Mouse (Mus musculus): ENCODE data around the gene Carnmt1.

The Carnmt1 gene

DNA sequence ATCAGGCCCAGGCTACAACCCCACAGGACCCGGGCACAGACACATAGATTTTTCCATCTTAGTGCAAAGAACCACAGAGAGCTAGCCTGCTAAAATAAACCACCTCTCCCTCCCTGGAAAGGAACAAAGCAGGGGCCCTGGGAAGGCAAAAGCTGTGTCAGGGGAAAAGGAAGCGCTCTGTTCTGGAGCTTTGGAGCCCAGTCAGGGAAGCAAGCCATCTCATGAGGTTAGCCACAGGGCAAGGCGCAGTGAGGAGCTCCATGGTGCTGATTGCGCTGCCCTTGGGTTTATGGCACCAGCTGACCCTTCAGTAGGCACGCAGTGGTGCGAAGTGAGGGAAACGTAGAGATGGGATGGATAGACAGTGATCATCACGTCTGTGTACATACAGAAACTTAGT lies 16.2 kb upstream of the Carnmt1 start:
- DNase-seq (ENCODE audit: low read depth, low spot score): no peak

DNA sequence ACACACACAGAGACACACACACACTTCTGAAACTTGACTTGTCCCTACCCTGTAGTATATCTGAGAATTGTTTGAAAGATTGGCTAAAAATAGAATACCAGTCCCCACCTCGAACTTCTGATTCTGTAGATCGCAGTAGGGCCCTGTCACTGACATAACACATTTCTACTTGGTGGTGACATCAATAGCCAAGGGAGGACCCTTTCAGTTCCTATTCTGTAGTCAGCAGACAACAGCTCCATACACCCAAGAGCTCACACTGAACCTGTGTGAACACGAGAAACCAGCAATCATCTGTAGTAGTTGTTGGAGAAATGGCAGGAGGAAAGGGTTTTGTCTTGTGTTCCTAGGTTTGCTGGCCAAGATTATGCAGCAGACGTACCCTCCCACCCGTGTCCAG lies 15.6 kb upstream of the Carnmt1 start:
- no peak for DNase-seq (ENCODE audit: low read depth, low spot score)

DNA sequence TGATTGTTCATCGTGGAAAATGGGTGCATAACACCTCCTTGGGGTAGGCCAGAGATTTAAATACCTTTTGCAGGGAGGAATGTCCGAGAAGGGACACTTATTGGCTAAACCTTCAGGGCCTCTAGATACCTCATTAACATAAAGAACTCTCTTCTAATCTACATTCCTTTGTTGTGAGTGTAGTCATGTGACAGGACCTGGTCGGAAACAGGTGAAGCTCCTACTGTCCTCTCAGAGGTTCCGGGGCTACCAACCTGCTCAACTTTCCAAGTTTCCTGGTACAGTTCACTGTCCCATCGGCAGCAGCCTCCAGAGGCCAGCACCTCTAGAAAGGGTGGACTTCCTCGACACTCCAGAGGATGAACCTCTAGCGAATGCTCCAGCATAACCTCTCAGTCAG lies 14.6 kb upstream of the Carnmt1 start:
- DNase-seq (ENCODE audit: low read depth, low spot score): no peak

DNA sequence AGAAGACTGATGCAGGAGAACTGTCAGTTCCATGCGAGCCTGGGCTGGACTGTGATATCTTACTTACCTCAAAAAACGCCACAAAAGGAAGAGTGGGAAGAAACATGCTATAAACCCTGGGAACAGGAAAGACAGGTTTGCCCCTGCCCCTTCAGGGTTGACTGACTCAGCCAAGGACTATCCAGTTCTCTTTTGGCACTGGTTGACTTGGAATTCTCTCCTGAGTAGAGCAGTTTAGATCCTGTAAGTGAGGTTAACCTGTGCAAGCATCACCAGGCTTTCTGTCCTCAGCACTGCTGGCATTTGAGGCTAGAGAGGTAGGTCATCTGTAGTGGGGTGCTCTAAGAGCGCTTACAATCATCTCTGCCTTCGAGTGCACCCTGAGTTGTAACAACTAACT lies 12.1 kb upstream of the Carnmt1 start:
- no peak for DNase-seq (ENCODE audit: low read depth, low spot score)

DNA sequence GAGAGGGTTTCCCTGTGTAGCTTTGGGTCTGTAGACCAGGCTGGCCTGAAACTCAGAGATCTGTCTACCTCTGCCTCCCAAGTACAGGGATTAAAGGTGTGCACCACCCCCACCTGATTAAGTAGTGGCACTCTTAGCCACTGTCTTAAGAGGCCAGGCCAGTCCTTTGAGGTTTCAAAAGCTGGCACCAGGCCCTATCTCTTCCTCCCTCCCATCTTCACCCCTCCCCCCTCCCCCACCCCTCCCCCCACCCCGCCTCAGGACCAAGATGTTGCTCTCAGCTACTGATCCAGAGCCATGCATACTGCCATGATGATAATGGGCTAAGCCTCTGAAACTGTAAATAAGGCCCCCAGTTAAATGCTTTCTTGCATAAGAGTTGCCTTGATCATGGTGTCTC lies 11.2 kb upstream of the Carnmt1 start:
- no peak for DNase-seq (ENCODE audit: low read depth, low spot score)

DNA sequence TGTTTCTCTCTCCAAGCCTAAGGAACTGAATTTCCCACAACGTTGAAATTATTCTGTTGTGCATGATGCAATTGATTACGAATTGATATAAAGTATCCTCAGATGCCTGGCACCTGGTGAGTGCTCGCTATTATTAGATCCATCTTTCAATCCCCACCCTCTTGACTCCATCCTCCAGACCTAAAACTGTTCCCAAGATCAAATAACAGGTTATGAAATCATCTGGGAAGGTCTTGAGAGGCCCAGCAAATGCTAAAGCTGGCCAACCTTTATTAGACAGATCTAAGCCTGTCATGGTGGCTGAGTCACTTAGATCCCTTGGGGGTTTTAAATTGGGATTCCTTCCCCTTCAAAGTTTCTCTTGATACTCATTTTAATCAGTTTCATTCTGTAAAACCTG lies 10.1 kb upstream of the Carnmt1 start:
- DNase-seq (ENCODE audit: low read depth, low spot score): no peak

DNA sequence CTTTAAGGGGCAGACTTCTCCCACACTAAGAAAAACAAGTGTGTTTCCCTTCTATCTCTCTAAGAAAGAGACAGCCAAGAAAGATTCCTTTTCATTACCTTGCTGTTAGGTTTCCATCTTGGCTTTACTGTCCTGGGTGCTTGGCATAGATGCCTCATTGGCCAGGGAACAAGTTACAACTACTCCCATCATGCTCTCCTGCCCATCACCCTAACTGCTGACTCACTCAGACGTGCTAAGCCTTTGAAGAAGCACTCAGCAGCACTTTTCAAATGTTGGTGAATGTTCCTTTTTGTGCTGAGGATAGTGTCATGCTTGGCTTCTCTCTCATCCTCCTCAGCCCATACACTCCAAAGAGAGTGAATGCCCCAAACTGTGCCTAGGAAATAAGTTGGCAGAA lies 8.9 kb upstream of the Carnmt1 start:
- DNase-seq (ENCODE audit: low read depth, low spot score): no peak

DNA sequence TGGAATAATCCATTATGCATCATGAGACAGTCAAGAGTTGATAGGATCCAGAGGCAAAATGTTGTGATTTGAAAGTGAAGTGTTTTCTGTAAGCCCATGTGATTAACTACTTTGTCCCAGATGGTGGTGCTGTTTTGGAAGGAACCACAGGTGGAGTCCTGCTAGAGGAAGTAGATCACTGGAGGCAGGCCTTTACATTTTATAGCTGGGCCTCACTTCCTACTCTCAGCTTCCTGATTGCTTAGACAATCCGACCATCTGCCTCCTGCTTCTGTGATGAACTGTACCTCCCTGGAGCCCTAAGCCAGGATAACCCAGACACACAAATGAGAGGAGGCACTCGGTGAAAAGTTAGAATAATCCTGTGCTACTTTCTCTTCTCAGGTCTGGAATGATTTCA lies 6.7 kb upstream of the Carnmt1 start:
- DNase-seq (ENCODE audit: low read depth, low spot score): no peak

DNA sequence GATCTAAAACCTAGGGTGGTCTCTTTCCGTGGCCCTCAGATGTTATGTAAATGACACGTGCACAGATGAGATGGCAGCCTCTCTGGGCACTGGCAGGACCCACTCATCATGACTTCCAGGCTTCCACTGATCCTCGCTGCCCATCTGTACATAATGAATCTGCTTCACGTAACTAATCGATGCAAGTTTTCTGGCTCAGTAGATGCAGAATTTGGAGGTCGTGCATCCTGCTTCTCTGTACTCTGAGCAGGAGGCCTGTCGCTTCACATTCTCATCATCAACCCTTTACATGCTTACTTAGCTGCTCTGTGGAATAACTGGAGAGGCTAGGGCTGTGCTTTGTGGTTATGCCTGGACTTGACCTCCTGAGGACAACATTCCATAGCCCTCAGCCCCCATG lies 3.6 kb upstream of the Carnmt1 start:
- no peak for DNase-seq (ENCODE audit: low read depth, low spot score)

DNA sequence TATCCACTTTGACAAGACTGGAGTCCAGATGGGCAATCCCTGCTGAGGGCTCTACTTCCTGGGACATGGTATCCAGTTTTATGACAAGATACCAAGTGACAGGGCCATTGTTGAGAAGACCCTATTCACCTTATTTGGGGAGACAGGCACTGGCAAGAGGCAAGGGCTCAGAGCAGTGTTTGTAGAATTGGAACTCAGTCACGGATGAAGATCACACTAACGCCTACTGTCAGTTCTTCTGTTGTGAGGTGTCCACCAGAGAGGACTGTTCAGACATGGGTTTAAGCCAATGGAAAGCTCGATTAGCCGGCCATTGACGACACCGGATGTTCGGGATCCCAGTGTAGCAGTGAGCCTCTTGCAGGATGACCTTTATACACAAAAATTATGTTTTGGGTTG lies 1.0 kb upstream of the Carnmt1 start:
- DNase-seq (ENCODE audit: low read depth, low spot score): no peak

DNA sequence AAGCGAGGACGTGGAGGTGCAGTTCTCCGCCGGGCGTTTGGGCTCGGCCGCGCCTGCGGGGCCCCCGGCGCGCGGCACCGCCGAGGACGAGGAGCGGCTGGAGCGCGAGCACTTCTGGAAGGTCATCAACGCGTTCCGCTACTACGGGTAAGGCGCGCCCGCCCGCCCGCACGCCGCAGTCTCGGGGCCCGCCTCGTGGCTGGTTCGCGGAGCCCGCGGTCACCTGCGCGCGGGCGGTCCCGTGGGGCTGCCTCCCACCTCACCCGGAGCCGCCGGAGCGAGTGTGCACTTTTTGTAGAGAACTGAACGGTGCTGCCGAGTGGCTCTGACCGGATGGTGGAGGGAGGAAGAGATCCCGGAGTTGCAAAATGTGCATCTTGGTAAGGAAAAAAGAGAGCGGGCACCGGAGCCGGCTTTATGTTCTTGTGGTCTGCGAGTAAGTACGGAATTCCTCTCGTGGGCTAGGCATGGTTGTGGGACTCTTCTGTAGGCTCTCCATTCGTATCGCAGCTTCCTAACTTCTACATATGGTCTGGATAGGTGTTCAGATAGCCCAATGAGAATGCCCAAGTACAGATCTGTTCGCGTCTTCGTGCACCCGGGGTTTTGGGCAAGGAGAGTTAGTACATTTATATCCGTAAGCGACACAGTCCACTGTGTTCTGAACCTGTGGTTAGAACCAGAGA lies 635 bp downstream of the Carnmt1 start:
- DNase-seq (ENCODE audit: low read depth, low spot score): no peak

DNA sequence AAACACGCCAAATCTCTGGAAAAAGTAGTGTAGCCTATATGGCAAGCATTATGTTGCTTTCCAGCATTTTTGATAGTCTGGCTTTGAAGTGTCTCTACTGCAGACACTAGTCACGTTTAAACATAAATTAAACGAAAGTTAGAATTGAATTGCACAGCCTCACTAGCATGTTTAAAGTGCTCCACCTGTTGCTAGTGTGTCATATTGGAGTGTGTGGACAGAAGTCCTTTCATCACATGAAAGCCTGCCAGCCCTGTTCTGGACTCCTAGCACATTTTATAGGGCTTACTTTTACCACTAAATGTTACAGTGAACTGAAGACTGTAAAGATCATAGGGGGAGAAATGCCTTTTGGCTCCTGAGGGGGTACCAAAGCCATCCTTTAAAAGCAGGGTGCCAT lies 1.9 kb downstream of the Carnmt1 start:
- no peak for DNase-seq (ENCODE audit: low read depth, low spot score)

DNA sequence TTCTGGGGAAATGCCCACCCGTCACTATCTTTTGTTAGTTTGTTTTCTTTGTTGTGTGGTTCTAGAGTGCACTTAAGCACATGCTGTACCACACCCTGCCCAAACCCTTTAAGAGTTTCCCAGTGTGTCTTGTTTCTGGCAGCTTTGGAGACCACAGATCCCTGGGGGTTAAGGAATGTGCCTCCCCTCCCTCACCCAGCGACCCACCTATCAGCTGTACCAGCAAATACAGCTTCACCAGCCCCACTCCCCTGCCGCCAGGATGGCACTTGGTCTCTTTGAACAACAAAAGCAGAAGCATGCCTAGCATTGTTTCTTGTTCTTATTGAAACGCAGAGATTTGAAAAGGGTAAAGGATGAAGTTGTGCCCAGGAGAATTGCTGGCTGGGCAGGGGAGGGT lies 2.6 kb downstream of the Carnmt1 start:
- DNase-seq (ENCODE audit: low read depth, low spot score): no peak

DNA sequence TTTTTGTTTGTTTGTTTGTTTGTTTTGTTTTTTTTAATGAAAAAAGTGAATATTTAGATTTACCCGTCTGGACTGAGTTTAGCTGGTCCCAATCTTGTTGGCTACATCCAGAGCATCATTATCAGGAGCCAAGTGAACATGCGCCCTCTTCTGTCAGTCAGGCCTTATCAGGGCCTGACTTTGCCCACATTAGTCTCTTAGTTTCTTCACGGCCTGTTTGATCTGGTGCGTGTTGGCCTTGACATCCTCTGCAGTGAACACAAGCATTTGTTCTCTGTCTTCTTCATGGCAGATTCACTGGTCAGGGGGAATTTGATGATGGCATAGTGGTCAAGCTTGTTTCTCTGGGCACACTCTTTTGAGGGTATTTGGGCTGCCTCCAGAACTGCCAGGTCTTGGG lies 11.6 kb downstream of the Carnmt1 start:
- DNase-seq (ENCODE audit: low read depth, low spot score): no peak

DNA sequence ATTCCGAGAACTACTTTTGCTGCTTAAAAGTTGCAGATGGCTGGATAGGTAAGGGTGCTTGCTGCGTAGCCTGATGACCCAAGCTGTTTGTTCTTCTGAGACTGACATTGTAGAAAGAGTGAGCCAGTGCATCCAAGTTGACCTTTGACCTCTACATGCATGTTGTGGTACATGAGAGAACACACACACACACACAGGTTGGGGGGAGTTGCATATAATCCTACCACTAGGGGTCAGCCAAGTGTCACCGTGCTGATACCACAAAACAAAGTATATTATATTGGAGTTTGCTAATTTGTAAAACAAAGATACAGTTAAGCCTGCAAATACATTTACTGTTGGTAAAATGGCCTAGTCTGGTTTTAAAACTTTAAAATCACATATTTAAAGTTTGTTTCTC lies 17.0 kb downstream of the Carnmt1 start:
- no peak for DNase-seq (ENCODE audit: low read depth, low spot score)

DNA sequence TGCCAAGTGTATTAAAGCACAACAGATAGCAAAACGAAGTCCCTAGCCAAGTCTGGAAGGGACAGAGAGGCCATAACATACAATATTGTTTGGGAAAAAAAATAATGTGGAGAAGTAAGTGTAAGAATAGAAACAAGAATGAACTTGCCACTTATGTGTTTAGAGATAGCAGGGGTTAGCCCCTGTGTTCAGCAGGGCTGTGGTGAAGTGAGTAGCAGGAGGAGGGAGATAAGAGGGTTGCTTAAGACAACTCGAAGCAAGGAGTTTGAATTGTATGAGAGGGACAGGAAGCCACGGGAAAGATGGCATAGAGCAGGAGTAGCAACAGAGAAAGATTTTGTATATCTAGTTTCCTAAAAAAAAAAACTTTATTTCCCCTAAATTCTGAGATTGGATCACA lies 21.6 kb downstream of the Carnmt1 start:
- DNase-seq (ENCODE audit: low read depth, low spot score): no peak

DNA sequence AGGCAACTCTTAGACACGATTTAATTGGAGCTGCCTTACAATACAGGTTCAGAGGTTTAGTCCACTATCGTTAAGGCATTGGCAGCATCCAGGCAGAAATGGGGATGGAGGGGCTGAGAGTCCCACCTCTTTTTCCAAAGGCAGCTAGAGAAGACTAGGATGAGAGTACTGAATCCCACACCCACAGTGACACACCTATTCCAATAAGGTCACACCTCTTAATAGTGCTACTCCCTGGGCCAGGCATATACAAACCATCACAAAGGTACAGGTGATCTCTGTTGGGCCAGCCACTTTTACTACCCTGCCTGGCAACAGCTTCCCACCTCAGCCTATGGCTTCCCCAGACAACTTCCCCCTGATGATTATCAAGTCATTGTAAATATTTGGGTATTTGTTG lies 22.2 kb downstream of the Carnmt1 start:
- DNase-seq (ENCODE audit: low read depth, low spot score): no peak

DNA sequence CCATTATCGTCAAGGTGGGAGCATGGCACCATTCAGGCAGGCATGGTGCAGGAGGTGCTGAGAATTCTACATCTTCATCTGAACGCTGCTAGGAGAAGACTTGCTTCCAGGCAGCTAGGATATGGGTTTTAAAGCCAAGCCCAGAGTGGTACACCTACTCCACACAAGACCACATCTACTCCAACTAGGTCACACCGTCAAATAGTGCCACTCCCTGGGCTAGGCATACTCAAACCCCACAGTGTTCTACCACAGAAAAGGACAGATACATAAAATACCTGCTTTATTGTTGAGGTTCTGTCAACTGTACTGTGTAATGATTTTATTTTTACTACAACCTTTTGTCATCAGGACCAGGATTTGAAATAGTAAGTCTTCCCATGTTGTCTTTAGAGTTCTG lies 24.6 kb downstream of the Carnmt1 start:
- DNase-seq (ENCODE audit: low read depth, low spot score): no peak

DNA sequence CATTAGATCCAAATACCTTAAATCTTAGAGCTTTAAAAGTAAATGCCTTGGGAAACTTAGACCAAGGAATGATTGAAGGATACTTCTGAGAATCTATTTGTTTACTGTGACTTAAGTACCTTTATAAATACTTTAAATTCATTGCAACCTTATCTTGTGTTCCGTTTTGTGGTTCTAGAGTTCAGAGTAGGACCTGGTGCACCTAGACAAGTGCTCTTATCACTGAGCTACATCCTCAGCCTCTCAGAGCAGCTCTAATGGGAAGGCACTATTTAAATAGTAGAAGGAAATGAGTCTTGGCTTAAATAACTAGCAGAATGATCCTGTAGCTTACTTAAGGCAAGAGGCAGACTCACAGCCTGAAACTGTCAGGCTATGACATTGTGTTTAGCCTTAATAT lies 25.0 kb downstream of the Carnmt1 start:
- DNase-seq (ENCODE audit: low read depth, low spot score): no peak

DNA sequence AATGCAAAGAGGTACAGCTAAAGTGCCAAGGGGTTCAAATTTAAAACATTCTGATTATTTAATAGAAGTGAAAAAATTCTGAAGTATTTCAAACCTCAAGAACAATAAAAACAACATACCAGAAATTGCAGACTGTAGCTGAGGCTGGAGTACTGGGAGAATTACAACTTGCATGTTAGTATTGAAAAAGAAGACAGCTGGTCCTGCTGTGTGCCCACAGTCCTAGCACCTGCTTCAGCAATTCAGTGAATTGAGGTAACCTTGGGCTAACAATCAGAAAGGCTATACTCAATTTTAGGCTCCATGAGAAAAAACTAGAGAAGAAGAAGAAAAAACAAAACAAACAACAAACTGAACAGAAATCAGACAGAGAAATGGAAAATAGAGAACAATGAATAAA lies 37.5 kb downstream of the Carnmt1 start:
- no peak for DNase-seq (ENCODE audit: low read depth, low spot score)

DNA sequence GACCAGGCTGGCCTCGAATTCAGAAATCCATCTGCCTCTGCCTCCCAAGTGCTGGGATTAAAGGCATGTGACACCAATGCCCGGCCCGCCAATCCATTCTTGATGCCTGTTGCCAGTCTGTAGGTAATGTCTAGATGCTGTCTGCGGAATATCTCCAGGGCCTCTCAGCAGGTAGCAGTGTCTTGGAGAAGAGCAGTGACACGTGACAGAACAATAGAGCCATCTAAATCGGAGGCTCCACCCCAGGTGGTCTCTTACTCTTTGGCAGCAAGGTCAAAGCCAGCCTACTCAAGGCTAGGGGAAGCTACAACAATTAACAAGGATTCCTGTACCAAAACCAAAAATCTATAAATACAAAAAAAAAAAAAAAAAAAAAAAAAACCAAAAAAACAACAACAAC lies 40.3 kb downstream of the Carnmt1 start:
- peak; percentile 57 for DNase-seq (ENCODE audit: low read depth, low spot score)

DNA sequence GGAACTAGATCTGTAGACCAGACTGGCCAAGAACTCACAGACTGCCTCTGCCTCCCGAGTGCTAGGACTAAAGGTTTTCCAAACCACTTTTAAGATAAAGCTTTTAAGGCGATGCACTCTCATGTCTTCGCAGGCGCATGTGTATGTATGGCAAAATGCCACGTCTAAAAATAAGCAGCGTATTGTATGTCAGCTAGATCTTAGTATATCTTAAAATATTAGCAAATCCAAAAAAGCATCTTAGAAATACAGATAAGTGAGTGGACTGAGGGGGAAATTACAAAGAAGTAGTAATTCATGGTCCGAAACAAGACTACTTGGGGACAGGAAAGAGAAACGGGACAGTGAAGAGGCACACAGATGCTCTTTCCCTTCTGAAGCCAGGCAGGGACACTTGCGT lies 41.0 kb downstream of the Carnmt1 start:
- DNase-seq (ENCODE audit: low read depth, low spot score): no peak

DNA sequence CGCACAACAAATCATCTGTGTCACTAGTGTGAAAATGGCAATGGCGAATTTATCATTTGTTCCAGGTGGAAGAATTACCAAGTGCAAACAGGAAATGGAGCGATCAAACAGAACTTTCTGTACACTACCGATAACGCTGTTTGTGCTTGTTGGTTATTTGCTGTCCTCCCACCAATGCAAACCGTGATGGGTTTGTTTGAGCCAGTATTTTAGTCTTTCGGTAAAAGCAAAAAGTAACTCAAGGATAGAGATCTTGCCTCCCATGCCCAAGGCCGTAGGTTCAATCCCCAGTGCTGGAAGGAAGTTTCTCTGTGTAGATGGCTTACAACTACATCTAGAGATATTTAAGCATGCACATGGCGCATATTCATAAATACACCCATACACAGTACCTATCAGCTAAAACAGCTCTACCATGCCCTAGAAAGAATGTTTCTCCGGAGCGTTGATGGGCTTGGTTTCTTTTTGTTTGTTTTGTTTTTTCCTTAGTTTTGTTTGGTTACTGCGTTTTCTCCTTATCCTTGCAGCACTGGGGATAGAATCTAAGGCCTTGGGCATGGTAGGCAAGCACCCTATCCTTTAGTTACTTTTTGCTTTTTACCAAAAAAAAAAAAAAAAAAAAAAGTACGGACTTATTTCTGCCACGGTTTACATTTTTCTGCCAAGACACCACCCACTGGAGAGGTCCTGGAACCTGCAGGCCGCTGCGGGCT lies 41.7 kb downstream of the Carnmt1 start:
- DNase-seq (ENCODE audit: low read depth, low spot score): no peak

DNA sequence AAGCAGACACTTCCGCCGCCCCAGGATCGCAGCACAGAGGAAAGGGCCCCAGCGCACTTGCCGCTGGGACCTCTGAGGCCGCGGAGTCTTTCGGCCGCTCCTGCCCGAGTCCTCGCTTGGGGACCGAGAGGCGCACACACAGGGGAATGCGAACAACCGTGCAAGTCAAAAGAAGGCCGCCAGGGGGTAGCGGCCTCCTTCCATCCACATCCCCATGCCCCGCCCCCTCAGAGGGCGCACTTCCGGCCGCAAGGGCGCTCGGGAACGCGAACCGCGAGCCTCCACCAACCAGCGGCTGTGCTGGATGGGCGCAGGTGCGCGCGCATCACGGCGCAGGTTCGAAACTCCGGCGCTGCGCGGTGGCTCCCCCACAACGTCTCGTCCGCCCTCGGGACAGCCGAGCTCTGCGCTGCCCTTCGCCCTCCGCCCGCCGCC lies 42.3 kb downstream of the Carnmt1 start, which contains the start of gene D030056L22Rik:
Gene D030056L22Rik, plus strand, starts transcription at position 328 of the 435 bp plus-strand sequence.
- DNase-seq (ENCODE audit: low read depth, low spot score): peak; percentile 95

Measured in WW6 (cell line).